Mouse (Mus musculus) MEL (cell line): ENCODE measurements at regions not wholly inside any gene's neighbourhood (a gene's known extent, or its start where the extent isn't known, plus 50 kb on each side); places are given as distances from the start of the nearest gene placed in this dataset.

Experiments used
- DNase-seq: peaks from one replicate; pipeline ENCODE4 v3.0.0; 2011; ENCODE audit warnings: low read depth, low spot score
- H3K27ac ChIP-seq: 2 replicates; pipeline ENCODE4 v1.5.1; 2012; ENCODE audit warnings: low read depth, mild to moderate bottlenecking, control low read depth, low read length, moderate library complexity; ENCODE audit not compliant: control insufficient read depth
- H3K27me3 ChIP-seq, 2 experiments: fragments of 150-350 bp in 1 of 2; sonication (generic) in 1 of 2; 2 replicates each; pipeline ENCODE4 v1.6.1; 2012; ENCODE audit warnings: low read length in 2 of 2, mild to moderate bottlenecking in 2 of 2, improper control_type of control experiment in 1 of 2, moderate library complexity in 1 of 2; ENCODE audit not compliant: insufficient read depth in 2 of 2, control insufficient read depth in 1 of 2
- H3K36me3 ChIP-seq, 2 experiments: 2 replicates each; pipeline ENCODE4 v1.6.1; 2012 to 2014; ENCODE audit warnings: low read length in 2 of 2, improper control_type of control experiment in 1 of 2, inconsistent platforms in 1 of 2, mild to moderate bottlenecking in 1 of 2; ENCODE audit not compliant: insufficient read depth in 2 of 2, control insufficient read depth in 1 of 2
- H3K4me1 ChIP-seq, 2 experiments: fragments of 150-350 bp in 1 of 2; sonication (generic) in 1 of 2; 2 replicates each; pipeline ENCODE4 v1.6.1; 2012; ENCODE audit warnings: low read length in 2 of 2, improper control_type of control experiment in 1 of 2, mild to moderate bottlenecking in 1 of 2; ENCODE audit not compliant: insufficient read depth in 2 of 2, control insufficient read depth in 1 of 2
- H3K4me3 ChIP-seq, 2 experiments: fragments of 150-350 bp in 1 of 2; sonication (generic) in 1 of 2; 2 replicates each; pipeline ENCODE4 v1.5.1; 2012; ENCODE audit warnings: low read depth in 2 of 2, low read length in 2 of 2, mild to moderate bottlenecking in 2 of 2, moderate library complexity in 2 of 2, control low read depth in 1 of 2, improper control_type of control experiment in 1 of 2; ENCODE audit not compliant: control insufficient read depth in 1 of 2, insufficient read depth in 1 of 2
- H3K79me2 ChIP-seq: 2 replicates; pipeline ENCODE4 v1.6.1; 2012; ENCODE audit warnings: mild to moderate bottlenecking, low read length, moderate library complexity; ENCODE audit not compliant: control insufficient read depth, poor library complexity, insufficient read depth
- H3K9ac ChIP-seq: 2 replicates; pipeline ENCODE4 v1.6.1; 2012; ENCODE audit warnings: low read depth, mild to moderate bottlenecking, control low read depth, low read length, moderate library complexity; ENCODE audit not compliant: control insufficient read depth, poor library complexity, severe bottlenecking
- H3K9me3 ChIP-seq: fragments of 150-350 bp; sonication (generic); replicated peaks from 2 replicates; pipeline ENCODE4 v1.6.1; 2012; ENCODE audit warnings: mild to moderate bottlenecking, low read length, improper control_type of control experiment, moderate library complexity; ENCODE audit not compliant: insufficient read depth
- BHLHE40 ChIP-seq: IDR thresholded peaks from 2 replicates; pipeline ENCODE4 v1.6.1; 2012; ENCODE audit warnings: low read depth, mild to moderate bottlenecking, inconsistent platforms, low read length, improper control_type of control experiment, borderline replicate concordance
- CHD1 ChIP-seq: IDR thresholded peaks from 2 replicates; pipeline ENCODE4 v1.6.1; 2012; ENCODE audit warnings: low read depth, mild to moderate bottlenecking, inconsistent platforms, low read length, improper control_type of control experiment
- CTCF ChIP-seq, 3 experiments: IDR thresholded peaks in 2 of 3; conservative IDR thresholded peaks in 1 of 3; 2 replicates each; pipeline ENCODE4 v1.5.1; 2011 to 2012; ENCODE audit warnings: low read length in 3 of 3, low read depth in 2 of 3, mild to moderate bottlenecking in 2 of 3, improper control_type of control experiment in 1 of 3, inconsistent platforms in 1 of 3, mixed read lengths in 1 of 3, moderate library complexity in 1 of 3; ENCODE audit not compliant: control insufficient read depth in 1 of 3, insufficient read depth in 1 of 3, poor library complexity in 1 of 3, severe bottlenecking in 1 of 3
- E2F4 ChIP-seq: IDR thresholded peaks from 2 replicates; pipeline ENCODE4 v1.6.1; 2011; ENCODE audit warnings: low read depth, low read length, improper control_type of control experiment, borderline replicate concordance
- ELF1 ChIP-seq: IDR thresholded peaks from 2 replicates; pipeline ENCODE4 v1.6.1; 2014; ENCODE audit warnings: low read depth, mild to moderate bottlenecking, inconsistent platforms, low read length, improper control_type of control experiment, moderate library complexity
- EP300 ChIP-seq, 2 experiments: IDR thresholded peaks; 2 replicates each; pipeline ENCODE4 v1.6.1; 2011; ENCODE audit warnings: improper control_type of control experiment in 2 of 2, low read length in 2 of 2, low read depth in 1 of 2, mild to moderate bottlenecking in 1 of 2
- GATA1 ChIP-seq: IDR thresholded peaks from 2 replicates; pipeline ENCODE4 v1.6.1; 2011; ENCODE audit warnings: low read depth, low read length, improper control_type of control experiment
- HCFC1 ChIP-seq: IDR thresholded peaks from 2 replicates; pipeline ENCODE4 v1.6.1; 2012; ENCODE audit warnings: low read depth, mild to moderate bottlenecking, inconsistent platforms, low read length, improper control_type of control experiment, moderate library complexity
- JUND ChIP-seq: IDR thresholded peaks from 2 replicates; pipeline ENCODE4 v1.6.1; 2011; ENCODE audit warnings: low read depth, mild to moderate bottlenecking, improper control_type of control experiment, low read length
- MAX ChIP-seq: IDR thresholded peaks from 2 replicates; pipeline ENCODE4 v1.6.1; 2011; ENCODE audit warnings: low read length, improper control_type of control experiment
- MEF2A ChIP-seq: IDR thresholded peaks from 2 replicates; pipeline ENCODE4 v1.6.1; 2014; ENCODE audit warnings: low read depth, mild to moderate bottlenecking, inconsistent platforms, low read length, improper control_type of control experiment; ENCODE audit not compliant: poor library complexity, insufficient replicate concordance, severe bottlenecking; ENCODE audit errors: extremely low read depth
- MXI1 ChIP-seq: IDR thresholded peaks from 2 replicates; pipeline ENCODE4 v1.6.1; 2011; ENCODE audit warnings: mild to moderate bottlenecking, low read depth, low read length, improper control_type of control experiment
- MYC ChIP-seq: IDR thresholded peaks from 2 replicates; pipeline ENCODE4 v1.6.1; 2011; ENCODE audit warnings: low read depth, mild to moderate bottlenecking, low read length, improper control_type of control experiment, moderate library complexity
- POLR2A ChIP-seq, 2 experiments: IDR thresholded peaks; 2 replicates each; pipeline ENCODE4 v1.6.1; 2011 to 2012; ENCODE audit warnings: low read length in 2 of 2, mild to moderate bottlenecking in 2 of 2, control low read depth in 1 of 2, improper control_type of control experiment in 1 of 2, low read depth in 1 of 2, moderate library complexity in 1 of 2; ENCODE audit not compliant: control insufficient read depth in 1 of 2, insufficient read depth in 1 of 2, poor library complexity in 1 of 2
- POLR2AphosphoS5 ChIP-seq: IDR thresholded peaks from 2 replicates; pipeline ENCODE4 v1.6.1; 2012; ENCODE audit warnings: low read depth, borderline replicate concordance, mild to moderate bottlenecking, inconsistent platforms, low read length, moderate library complexity, mixed read lengths
- RAD21 ChIP-seq: IDR thresholded peaks from 2 replicates; pipeline ENCODE4 v1.6.1; 2011; ENCODE audit warnings: mild to moderate bottlenecking, low read depth, low read length, improper control_type of control experiment
- SIN3A ChIP-seq: IDR thresholded peaks from 2 replicates; pipeline ENCODE4 v1.6.1; 2012; ENCODE audit warnings: low read length, improper control_type of control experiment, inconsistent platforms
- SMC3 ChIP-seq: IDR thresholded peaks from 2 replicates; pipeline ENCODE4 v1.6.1; 2011; ENCODE audit warnings: low read depth, low read length, improper control_type of control experiment
- TBP ChIP-seq: IDR thresholded peaks from 2 replicates; pipeline ENCODE4 v1.8.0; 2011; ENCODE audit warnings: low read depth, low read length, improper control_type of control experiment
- TCF12 ChIP-seq: IDR thresholded peaks from 2 replicates; pipeline ENCODE4 v1.6.1; 2014; ENCODE audit warnings: low read depth, mild to moderate bottlenecking, inconsistent platforms, low read length, improper control_type of control experiment, moderate library complexity
- UBTF ChIP-seq: IDR thresholded peaks from 2 replicates; pipeline ENCODE4 v1.6.1; 2012; ENCODE audit warnings: low read depth, mild to moderate bottlenecking, inconsistent platforms, low read length, improper control_type of control experiment, moderate library complexity, borderline replicate concordance; ENCODE audit not compliant: insufficient read depth
- USF1 ChIP-seq: IDR thresholded peaks from 2 replicates; pipeline ENCODE4 v1.6.1; 2014; ENCODE audit warnings: low read depth, mild to moderate bottlenecking, inconsistent platforms, low read length, improper control_type of control experiment, moderate library complexity
- ZKSCAN1 ChIP-seq: IDR thresholded peaks from 2 replicates; pipeline ENCODE4 v1.6.1; 2012; ENCODE audit warnings: low read depth, mild to moderate bottlenecking, inconsistent platforms, low read length, improper control_type of control experiment, moderate library complexity
- ZNF384 ChIP-seq: IDR thresholded peaks from 2 replicates; pipeline ENCODE4 v1.6.1; 2012; ENCODE audit warnings: low read depth, mild to moderate bottlenecking, inconsistent platforms, low read length, improper control_type of control experiment

DNA sequence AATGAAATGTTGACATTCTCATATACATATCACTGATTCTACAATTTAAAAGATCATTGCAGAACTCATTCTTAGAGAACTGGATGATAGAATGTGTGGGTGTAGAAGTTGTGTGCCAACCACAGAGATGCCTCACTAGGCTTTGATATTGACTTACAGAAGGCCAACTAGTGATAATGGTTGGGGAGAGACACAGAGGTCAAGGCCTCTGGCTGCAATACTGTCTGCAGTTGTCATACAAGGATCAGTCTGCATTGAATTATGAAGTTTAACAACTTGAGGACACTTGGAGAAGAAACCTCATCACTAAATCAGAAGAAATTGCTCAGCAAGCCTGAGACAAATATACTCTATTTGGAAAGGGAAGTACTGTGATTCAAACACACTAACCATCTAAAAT is 357.9 kb downstream of the Dnajb9 start:
- Histone ChIP-seq H3K36me3 (no peaks in the 10 kb centered on the region), H3K79me2 (no peaks in the 10 kb centered on the region), H3K4me3 (no peak overlapping the region), H3K9me3 (no peaks in the 10 kb centered on the region), H3K27me3 (no peaks in the 10 kb centered on the region), H3K4me1 (no peaks in the 10 kb centered on the region), H3K27ac (no peak overlapping the region), H3K9ac (no peak overlapping the region)
- TF ChIP-seq BHLHE40 (no peak), CTCF (IDR thresholded peaks at IDR 0.05 in 2 of 3, conservative IDR thresholded peaks at IDR 0.05 in 1 of 3; ENCODE audit: control insufficient read depth in 1 of 3, insufficient read depth in 1 of 3, low read depth in 2 of 3, low read length in 3 of 3, poor library complexity in 1 of 3, severe bottlenecking in 1 of 3) (no peak), JUND (no peak), EP300 (IDR thresholded peaks at IDR 0.05; ENCODE audit: low read depth in 1 of 2, low read length in 2 of 2) (no peak), ELF1 (no peak), ZKSCAN1 (no peak), MEF2A (no peak), MXI1 (no peak), POLR2A (IDR thresholded peaks at IDR 0.05; ENCODE audit: control insufficient read depth in 1 of 2, insufficient read depth in 1 of 2, low read depth in 1 of 2, low read length in 2 of 2, poor library complexity in 1 of 2) (no peak), SMC3 (no peak), CHD1 (no peak), USF1 (no peak), GATA1 (no peak), RAD21 (no peak), MAX (no peak), TCF12 (no peak), HCFC1 (no peak), SIN3A (no peak), POLR2AphosphoS5 (no peak), ZNF384 (no peak)
- no peak for DNase-seq

DNA sequence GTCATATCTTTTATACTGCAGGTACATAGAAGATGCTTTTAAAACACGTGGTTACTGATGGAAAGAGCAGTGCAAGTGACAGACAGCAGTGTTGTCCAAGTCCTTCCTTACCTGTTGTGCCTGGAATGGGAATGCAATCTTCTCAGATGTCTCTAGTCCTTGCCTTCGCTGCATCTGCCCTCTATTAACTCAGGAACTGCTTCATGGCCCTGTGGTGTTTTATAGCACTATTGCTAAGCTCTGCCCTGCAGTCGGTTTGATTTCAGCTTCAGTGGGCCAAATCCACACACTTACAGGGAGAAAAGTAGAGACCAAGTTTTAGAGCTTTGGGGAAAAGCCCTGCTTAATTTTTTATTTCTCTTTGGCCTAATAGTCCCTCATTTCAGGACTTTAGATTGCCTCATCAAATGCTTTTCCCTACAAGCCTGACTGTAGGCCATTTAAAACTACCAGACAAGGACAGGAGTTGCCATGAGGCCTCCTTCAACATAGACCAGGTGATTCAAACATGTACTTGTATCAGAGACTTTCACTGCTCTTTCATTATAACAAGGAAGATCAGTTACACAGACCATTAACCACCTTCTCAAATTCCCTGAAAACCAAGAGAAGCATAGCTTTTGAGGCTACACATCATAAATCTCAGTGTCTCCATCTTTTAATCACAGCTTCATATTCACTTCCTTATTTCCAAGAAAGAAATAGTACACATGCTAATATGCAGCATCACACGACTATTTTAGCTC is 358.7 kb downstream of the Dnajb9 start:
- H3K9ac ChIP-seq, result no peak overlapping the region
- H3K79me2 ChIP-seq, result no peaks in the 10 kb centered on the region
- H3K36me3 ChIP-seq, result no peaks in the 10 kb centered on the region
- no peak for TF ChIP-seq UBTF
- TF ChIP-seq TBP, result no peak
- TF ChIP-seq CHD1, result no peak
- TF ChIP-seq POLR2AphosphoS5, result no peak
- TF ChIP-seq MXI1, result no peak
- TF ChIP-seq USF1, result no peak
- TF ChIP-seq MYC, result no peak
- no peak for TF ChIP-seq E2F4
- no peaks in the 10 kb centered on the region for H3K9me3 ChIP-seq
- H3K4me3 ChIP-seq, result no peak overlapping the region
- no peaks in the 10 kb centered on the region for H3K4me1 ChIP-seq
- no peaks in the 10 kb centered on the region for H3K27me3 ChIP-seq
- no peak overlapping the region for H3K27ac ChIP-seq
- no peak for DNase-seq
